Mouse (Mus musculus): ENCODE results near the gene Ncoa1.
A peak's percentile ranks its signal among the peaks of the same experiment; 100 is the strongest.
"Not testable (repeated sequence)": the region's sequence is repeated elsewhere in the genome, so short reads cannot be mapped to it uniquely, and the experiment has no call there.

Ncoa1 gene

DNA sequence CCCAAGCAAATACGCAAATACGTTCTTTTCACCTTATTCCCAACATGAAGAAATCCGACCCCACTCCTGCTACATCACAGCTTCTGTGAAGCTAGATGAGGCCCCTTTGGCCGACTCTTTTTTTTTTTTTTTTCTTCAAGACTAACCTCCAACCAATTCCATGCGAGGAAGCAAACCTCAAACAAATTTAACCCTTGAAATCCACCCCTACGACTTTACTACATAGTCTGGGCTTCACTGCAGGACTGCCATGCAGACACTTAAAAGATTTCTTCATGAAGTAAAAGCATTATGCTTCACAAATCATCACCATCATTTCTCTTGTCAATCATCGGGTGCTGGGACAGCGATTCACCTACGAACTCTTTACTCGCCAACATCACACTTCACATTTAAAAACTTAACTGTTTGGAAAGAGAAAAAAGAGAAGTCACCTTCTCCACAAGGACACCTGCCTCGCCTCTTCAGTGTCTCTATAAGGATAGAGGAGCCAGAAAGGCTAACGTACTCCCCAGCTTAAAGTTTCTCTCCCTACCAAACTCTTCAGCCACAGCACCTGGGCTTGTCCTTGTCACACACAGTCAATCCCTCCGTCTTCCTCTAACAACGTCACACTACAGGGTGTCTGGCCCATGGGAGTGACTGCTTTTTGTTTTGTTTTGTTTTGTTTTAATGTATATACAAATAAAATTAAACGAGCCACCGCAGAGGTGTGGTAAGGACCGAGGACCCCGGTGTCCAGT is 1.6 kb downstream of the Ncoa1 start:
- peak; percentile 26 for DNase-seq (ENCODE audit: low spot score)

DNA sequence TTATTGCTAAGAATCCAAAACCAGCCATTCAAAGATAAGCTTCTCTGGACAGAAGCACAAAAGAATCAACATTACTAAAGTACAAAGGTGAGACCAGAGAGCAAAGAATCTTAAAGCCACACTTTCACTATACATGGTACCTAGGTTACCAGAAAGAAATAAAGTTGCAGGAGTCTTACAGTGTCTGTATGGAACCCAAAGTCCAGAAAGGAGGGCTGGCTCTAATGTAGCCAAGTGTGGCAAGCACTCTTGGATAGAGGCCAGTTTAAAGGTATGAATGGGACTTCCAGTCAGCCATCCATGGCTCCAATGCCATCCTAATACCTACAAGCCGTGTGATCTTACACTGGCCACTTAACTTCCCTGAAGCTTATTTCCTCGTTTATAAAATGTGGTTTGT is 7.9 kb downstream of the Ncoa1 start:
- DNase-seq (ENCODE audit: low spot score) = no peak

DNA sequence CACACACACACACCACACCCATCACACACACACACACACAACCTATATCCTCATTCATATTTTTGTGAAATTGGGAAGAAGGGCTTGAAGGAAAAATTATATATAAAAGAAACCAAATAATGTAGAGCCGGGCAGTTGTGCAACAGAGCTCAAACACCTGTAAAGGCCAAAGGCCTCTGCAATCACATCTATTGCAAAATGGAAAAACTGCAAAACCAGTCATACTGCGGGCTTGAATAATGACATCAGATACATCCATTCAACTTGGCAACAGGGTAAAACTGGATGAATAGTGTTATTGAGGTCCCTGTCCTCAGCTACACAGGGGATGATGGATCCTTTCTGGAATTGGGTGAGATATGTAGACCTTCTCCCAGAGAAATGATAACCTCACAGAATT is 13.3 kb downstream of the Ncoa1 start:
- no peak for DNase-seq (ENCODE audit: low spot score)

DNA sequence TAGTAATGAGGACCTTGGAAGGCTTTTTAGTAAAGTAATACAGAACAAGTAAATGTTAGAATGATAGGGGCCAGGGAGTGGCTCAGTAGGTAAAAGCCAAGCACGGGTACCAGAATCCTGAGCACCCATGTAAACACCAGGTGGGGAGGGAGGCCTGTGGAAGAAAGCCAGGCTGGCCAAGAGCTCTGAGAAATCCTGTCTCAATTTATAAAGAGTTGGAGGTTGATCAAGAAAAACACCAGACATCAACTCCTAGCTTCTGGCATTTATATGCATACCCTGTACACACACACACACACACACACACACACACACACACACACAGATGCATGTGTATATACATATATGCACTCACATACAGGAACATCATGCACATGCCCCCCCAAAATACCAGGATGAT is 14.6 kb downstream of the Ncoa1 start:
- DNase-seq (ENCODE audit: low spot score) = no peak

DNA sequence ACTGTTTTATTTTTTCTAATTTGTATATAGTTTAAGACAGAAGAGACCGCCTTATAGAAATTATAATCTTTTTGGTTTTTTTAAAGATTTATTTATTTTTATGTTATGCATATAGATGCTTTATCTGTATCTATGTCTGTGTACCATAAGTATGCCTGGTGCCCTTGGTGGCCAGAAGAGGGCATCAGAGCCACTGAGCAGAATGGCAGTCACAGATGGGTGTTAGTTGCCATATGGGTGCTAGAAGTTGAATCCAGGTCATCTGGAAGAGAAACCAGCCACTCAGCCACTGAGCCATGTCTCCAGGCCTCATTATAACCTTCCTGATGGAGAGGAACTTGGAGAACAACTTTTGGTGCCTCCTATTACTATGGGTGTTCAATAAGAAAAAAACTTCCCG is 16.0 kb downstream of the Ncoa1 start:
- DNase-seq (ENCODE audit: low spot score) = no peak

DNA sequence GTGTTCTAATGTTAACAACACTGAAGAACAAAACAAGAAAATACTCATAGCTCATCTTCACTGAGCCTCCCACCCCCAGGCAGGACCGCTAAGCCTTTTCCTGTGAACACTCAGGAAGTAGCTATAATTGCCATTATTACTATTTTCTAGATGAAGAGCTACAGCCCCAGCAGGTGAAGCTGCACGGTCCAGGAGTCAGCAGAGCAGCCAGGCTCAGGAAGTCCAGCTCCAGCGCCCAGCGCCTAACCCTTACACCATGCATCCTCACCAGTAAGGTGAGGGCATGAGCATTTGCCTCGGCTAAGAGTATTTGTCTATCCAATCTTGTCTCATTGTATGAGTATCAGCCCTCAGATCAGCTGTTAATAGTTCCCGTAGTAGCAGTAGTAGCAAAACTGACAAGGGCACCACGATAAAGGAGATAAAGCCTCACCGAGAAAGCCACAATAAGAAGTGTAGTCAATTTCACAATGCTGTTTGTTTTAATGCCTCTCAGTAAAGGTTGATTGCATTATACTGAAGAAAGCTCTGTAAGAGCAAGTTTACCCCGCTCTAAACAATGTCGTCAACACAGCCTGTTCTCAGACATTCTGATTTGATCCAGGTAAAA is 21.9 kb downstream of the Ncoa1 start:
- DNase-seq (ENCODE audit: low spot score) = no peak

DNA sequence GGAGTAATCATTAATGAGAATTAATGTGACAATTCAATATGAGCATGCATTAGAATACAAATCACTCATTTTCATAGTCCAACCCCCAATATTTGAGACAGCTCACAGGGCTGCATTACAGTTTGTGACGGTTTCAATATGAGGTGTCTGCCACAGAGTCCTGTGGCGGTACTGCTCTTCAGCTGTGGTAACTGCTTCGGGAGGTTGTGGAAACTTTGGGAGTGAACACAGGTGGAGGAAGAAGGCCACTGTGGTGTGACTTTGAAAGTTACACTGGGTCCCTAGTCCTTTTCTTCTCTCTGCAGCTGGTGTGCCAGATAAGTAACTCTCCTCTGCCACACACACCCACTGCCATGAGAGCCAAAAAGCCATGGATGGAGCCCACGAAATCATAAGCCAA is 22.7 kb downstream of the Ncoa1 start:
- no peak for DNase-seq (ENCODE audit: low spot score)

DNA sequence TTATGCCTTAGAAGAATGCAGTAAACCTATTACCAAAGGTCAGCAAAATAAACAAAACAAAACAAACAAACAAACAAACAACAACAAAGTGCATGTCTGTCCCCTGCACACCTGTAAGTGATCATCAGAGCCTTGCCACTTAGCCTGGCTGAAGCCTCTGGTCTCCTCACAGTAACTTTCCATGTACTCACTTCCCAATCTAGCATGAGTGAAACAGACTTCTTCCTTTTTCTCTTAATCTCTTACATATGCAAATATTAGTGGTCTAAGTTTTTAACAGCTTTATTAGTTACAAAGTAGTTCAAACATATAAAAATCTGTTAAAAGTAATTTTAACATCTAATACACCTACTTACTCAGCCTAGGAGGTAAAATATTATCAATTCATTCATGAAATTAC is 24.7 kb downstream of the Ncoa1 start:
- DNase-seq (ENCODE audit: low spot score) = no peak

DNA sequence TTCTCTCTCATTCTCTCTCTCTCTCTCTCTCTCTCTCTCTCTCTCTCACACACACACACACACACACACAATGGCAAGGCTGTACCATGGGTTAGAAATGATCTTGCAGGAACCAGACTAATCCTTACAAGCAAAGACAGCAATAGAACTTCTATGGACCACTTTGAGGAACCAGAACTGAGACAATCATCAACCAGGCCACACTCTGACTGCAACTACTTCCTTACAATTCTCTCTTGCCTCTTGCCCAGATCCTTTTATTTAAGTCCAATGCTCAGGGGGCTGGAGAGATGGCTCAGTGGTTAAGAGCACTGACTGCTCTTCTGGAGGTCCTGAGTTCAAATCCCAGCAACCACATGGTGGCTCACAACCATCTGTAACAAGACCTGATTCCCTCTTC is 26.5 kb downstream of the Ncoa1 start:
- not testable (repeated sequence) for DNase-seq (ENCODE audit: low spot score)

DNA sequence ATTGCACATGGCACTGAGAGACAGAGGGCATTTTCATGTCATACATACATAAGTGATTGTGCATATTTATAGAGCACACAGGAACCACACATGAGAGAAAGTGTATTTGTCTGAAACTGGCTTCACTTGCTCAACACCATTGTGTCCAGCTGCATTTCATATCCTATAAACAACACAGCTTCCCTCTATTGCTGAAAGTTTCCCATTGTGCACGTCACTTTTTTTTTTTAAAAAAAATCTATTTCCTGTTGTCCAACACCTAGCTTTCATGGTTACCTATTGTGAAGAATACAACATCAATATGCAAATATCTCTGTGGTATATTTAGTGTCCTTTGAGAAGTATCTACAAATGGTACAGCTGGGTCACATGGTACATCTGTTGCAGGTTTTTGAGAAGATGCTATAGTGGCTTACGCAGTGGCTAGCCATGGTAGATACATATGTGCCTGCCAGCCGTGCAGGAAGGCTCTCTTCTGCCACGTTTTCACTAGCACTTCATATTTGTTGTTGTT is 28.8 kb downstream of the Ncoa1 start:
- no peak for DNase-seq (ENCODE audit: low spot score)

DNA sequence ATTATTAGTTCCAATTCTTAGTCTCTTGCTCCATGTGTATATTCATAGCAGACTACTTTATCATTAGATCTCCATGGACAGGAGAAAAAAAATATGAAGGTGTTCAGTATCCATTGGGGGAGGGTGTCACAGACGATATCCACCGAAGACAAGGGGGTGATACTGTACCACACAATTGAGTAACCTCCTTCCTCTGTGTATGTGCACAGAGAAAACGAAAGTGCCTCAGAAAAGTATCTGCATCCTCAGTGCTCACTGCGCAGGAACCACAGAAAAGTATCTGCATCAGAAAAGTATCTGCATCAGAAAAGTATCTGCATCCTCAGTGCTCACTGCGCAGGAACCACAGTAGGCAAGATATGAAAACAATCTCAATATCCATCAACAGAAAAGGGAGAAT is 32.0 kb downstream of the Ncoa1 start:
- DNase-seq (ENCODE audit: low spot score) = no peak

DNA sequence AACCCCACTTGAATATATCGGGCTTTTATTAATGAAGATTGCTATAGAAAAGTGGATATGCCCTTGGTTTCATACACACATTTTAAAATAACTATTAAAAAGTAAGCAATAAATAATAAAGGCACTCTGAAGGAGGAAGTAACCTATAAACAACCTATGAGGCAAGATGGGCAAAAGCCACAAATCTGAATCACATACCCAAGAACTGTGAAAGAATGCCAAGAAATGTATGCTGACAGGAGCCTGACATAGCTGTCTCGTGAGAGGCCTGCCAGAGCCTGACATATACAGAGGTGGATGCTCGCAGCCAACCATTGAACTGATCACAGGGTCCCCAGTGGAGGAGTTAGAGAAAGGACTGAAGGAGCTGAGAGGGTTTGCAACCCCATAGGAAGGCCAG is 35.5 kb downstream of the Ncoa1 start:
- no peak for DNase-seq (ENCODE audit: low spot score)

DNA sequence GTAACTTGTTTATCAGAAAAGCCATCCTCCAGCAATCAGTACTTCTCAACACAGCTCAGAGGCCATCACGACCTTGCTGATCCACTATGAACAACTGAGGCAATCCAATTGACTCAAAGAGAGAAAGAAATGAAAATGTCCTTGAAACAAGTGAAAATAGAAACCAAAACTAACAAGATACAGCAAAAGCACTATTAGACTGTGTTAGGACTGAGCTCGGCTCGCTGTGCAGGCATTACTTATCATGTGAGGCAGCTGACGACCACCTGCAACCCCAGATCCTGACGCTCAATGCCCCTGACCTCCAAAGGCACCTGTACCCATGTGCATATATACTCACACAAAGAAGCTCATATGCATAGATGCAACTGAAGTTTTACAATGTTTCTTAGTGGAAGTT is 40.8 kb downstream of the Ncoa1 start:
- DNase-seq (ENCODE audit: low spot score) = no peak

DNA sequence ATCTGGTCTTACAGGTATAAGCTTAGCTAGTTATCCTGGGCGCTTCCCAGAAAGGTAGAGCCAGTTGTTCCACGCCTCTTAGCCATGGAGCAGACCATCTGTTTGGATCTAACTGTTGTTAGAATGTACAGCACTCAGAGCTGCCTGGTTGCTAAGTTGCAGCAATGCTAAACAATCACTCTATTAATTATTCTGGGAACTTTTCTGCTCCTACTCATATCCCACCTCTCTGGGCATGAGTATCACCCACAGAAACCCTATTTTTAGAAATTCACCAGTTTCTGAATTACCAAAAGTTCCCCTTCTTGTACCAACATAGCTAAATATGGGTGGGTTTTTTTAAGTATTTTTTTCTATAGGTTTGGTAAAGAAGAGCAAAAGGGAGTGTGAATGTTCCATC is 43.4 kb downstream of the Ncoa1 start:
- no peak for DNase-seq (ENCODE audit: low spot score)

DNA sequence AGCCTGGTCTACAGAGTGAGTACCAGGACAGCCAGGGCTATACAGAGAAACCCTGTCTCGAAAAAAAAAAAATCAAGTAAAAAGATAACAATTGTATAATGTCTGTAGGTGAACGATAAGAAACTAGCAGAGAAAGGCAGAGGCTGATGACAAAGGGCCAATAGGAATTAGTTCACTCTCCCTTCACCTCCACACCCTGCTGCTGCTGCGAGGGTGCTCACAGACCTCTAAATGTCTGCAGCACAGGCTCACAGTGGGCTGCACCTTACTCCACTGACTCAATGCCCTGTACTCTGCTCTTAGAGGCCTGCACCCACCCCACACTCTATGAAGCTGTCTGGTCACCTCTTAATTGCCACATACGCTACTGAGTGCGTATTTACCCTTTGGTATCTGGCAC is 45.0 kb downstream of the Ncoa1 start:
- DNase-seq (ENCODE audit: low spot score) = no peak

DNA sequence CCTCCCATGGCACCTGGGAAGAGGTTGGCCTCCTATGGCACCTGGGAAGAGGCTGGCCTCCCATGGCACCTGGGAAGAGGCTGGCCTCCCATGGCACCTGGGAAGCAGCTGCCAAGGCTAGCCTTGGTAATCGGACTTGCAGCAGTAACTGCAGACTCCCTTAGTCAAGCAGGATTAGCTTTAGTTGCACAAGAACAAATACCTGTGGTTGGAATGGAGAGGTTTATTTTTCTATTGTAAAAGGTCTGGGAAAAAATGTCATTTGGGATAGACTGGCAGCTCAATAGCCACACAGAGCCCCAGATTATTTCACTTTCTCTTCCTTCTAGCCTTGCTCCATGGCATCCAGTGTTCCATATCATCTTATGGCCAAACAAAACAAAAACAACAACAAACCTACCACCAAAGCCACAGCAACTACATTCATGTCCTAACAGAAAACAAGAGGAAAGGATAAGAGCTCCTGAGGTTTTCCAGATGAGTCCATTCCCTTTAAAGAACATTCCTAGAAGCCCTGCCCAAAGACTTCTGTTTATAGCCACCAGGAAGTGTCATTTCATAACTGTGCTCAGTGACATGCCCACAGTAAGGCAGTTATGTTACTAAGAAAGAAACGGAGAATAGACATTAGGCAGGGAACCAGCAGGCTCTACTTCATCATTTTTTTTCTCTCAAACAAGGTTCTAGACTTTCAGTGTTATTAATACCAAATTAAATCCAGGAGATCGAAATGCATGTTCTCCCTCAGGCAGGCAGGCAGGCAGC is 46.7 kb downstream of the Ncoa1 start:
- DNase-seq (ENCODE audit: low spot score) = no peak

DNA sequence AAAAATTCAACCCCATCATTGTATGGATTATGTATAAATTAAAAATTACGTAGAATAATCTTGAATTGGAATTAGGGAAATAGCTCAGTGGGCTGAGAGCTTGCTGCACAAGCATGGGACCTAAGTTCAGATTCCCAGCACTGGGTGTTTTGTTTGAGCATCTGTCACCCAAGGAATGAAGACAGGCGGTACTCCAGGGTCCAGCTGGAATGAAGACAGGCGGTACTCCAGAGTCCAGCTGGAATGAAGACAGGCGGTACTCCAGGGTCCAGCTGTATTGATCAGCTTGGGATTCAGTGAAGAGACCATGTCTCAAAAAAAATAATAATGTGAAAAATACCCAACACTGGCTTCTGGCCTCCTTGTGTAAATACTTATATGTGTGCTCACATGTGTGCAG is 58.2 kb downstream of the Ncoa1 start:
- no peak for DNase-seq (ENCODE audit: low spot score)

DNA sequence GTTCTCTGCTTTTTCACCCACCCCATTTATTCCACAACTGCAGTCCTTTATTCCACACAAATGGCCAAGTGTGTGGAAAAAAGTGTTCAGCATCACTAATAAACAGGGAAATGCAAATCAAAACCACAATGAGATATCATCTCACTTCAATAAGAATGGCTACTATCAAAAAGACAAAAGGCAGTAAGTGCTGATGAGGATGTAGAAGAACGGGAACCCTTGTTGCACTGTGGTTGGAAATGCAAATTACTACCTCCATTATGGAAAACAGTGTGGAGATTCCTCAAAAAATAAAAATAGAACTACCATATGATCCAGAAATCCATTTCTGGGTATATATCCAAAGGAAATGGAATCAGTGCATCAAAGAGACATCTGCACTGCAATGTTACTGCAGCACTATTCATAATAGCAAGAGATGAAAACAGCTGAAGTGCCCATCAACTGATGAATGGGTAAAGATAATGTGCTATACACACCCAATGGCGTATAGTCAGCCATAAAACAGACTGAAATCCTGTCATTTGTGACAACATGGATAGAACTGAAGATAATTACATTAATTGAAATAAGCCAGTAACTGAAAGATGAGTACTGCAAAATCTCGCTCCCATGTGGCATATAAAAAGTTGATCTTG is 59.2 kb downstream of the Ncoa1 start:
- no peak for DNase-seq (ENCODE audit: low spot score)

DNA sequence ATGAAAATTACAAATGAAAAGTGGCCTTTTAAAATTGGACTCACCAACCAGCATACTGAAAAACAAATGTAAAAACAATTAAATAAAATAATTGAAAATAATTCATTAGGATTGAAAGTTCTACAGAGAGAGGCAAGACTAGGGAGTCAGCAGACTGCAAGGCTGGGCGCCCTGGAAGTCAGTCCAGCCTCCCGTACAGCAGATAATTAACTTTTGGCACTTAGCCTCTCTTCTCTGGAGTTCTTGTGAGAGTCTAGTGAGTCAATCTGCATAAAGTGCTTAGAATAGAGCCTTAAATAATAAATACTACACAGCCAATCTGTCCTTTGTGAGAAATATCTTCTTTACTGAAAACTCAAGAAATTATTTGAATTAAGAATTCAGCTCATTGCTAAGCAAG is 69.9 kb downstream of the Ncoa1 start:
- DNase-seq (ENCODE audit: low spot score) = no peak

DNA sequence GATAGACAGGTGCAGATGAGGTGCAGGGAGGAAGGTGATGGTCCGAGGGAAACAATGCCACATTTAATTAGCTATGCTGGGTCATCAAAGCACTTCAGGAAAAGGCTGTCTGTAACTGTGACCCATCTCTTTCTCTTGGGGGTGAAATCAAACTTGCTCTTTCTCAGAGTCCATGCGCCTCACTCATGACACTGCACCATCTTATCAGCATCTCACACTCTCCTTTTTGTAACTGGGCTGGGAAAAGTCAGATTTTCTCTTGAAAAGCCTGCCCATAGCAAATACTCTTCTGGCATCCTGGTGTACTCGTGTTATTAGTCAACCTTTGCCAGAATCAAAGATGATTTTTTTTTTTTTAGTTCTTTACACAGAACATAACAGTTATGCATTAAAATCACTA is 70.8 kb downstream of the Ncoa1 start:
- no peak for DNase-seq (ENCODE audit: low spot score)

DNA sequence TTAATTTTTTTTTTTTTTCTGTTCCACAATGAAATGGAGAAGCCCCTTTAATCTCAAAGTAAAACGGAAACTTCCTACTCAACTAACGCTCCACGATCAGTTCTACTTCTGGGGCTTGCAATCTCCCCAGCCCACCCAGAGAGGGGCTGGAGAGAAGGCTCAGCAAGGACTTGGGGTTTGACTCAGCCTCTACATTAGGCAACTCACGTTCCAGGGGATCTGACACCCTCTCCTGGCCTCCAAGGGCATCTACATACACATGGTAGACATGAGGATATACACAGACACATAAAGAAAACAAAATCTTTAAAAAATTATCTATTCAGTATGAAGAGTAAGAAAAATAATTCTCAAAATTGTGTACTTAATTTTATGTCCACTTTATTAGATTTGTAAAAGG is 73.8 kb downstream of the Ncoa1 start:
- DNase-seq (ENCODE audit: low spot score) = no peak

DNA sequence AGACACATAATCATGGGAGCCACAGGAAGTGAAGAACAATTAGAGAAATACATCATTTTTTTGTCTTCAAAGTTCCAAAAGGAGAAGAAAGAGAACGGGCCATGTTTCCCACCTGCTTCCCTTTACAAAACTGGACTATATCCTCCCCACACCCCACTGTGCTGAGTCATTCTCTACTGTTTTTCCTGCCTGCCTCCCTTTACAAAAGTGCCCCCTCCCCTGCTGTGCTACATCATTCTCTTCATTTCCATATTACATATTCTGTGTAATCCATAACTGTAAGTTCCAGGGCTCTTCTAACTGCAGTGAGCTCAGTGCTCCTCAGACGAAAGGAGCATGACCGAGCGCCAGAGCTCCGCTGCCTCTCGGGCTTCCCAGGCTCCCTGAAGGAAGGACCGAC is 80.8 kb downstream of the Ncoa1 start:
- DNase-seq (ENCODE audit: low spot score) = no peak

DNA sequence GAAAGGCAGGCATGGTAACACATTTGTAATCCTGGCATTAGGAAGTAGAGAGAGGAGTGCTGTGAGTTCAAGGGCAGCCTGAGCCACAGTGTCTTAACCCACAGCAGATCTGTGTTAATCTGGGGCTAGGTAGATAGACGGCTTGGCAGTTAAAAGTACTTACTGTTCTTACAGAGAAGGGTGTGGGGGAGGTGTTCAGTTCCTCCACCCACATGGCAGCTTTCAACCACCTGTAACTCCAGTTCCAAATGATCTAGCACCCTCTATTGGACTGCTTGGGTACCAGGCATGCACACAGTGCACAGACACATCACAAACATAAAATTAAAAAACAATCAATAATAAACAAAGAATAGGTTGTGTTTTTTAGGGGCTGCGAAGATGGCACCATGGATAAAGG is 84.4 kb downstream of the Ncoa1 start:
- DNase-seq (ENCODE audit: low spot score) = no peak

Data from embryo, embryonic 10 days (tissue).